Mouse (Mus musculus) hindbrain, embryonic 14.5 days (tissue): ENCODE measurements around the gene Ptges. TPM values are rescaled to one million over a fixed set of nuclear protein-coding genes. Genes with fewer than 3 reads are reported as not detected.
A peak's percentile ranks its signal among the peaks of the same experiment; 100 is the strongest.

Experiments used
- ATAC-seq: fragments of 200-750 bp; cut with Nextera tagmentation; 2 replicates; pipeline ENCODE4 v1.8.0; 2017; ENCODE audit warnings: moderate number of reproducible peaks, mild to moderate bottlenecking, moderate TSS enrichment, moderate library complexity; ENCODE audit not compliant: low FRiP score
- DNase-seq: peaks from one replicate; pipeline ENCODE4 v3.0.0-alpha.2; 2015; ENCODE audit warnings: low spot score
- H3K27ac ChIP-seq: fragments of 300-500 bp; sonication (generic); 2 replicates; pipeline ENCODE4 v1.5.1; 2014; ENCODE audit warnings: mild to moderate bottlenecking, moderate library complexity
- H3K27me3 ChIP-seq: fragments of 300-500 bp; sonication (generic); 2 replicates; pipeline ENCODE4 v1.6.1; 2014; ENCODE audit warnings: mild to moderate bottlenecking, low read length, mixed read lengths; ENCODE audit not compliant: control insufficient read depth, insufficient read depth
- H3K36me3 ChIP-seq: fragments of 300-500 bp; sonication (generic); replicated peaks from 2 replicates; pipeline ENCODE4 v1.6.1; 2014; ENCODE audit not compliant: control insufficient read depth, insufficient read depth
- H3K4me1 ChIP-seq: fragments of 300-500 bp; sonication (generic); replicated peaks from 2 replicates; pipeline ENCODE4 v1.6.1; 2014; ENCODE audit warnings: antibody characterized with exemption, low read length, mixed read lengths; ENCODE audit not compliant: control insufficient read depth, insufficient read depth
- H3K4me2 ChIP-seq: fragments of 300-500 bp; sonication (generic); replicated peaks from 2 replicates; pipeline ENCODE4 v1.6.1; 2014; ENCODE audit warnings: mild to moderate bottlenecking, moderate library complexity
- H3K4me3 ChIP-seq: fragments of 300-500 bp; sonication (generic); replicated peaks from 2 replicates; pipeline ENCODE4 v1.5.1; 2014; ENCODE audit warnings: mild to moderate bottlenecking, low read length
- H3K9ac ChIP-seq: fragments of 300-500 bp; sonication (generic); 2 replicates; pipeline ENCODE4 v1.6.1; 2014
- H3K9me3 ChIP-seq: fragments of 300-500 bp; sonication (generic); 2 replicates; pipeline ENCODE4 v1.6.1; 2016; ENCODE audit warnings: low read length; ENCODE audit not compliant: control insufficient read depth
- WGBS: fragments of 180-500 bp; shearing (Covaris S2); extraction: QIAGEN DNeasy Blood & Tissue Kit; methylation state at CpG from one replicate; pipeline ENCODE4 v1.1.7; 2014; 5-methylcytosine and 5-hydroxymethylcytosine counted together
- polyA plus RNA-seq: library from polyadenylated mRNA; unstranded; fragments of >200 nt; fragmentation: Nextera tagmentation; extraction: Ambion mirVana; gene quantifications from 2 replicates; pipeline ENCODE4 v1.2.1, GENCODE M21; 2014

The Ptges gene
- polyA plus RNA-seq, 1 experiment from 2014 or later = 3.7 TPM

DNA sequence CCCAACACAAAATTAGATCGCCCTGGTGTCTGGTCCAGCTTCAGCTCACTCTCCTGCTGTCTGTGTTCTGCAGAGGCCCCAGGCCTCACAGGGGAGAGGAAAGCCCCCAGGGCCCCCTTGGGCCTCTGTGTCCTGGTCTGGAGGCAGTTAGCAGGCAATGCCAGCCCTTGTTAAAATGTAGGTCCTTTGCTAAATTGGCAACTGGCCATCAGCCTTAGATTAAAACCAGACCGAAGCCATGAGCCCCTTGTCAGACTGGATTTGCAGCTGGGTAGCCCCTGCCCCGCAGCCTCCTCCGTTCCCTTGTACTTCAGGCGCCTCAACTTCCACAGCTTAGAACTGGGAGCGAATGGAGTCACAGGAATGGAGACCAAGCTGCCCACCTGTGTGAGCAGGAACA is 57.0 kb downstream of the Ptges start:
- Histone ChIP-seq H3K4me3 (no peak overlapping the region), H3K9ac (no peak overlapping the region), H3K4me1 (0 out of 2 replicates have a peak, but pooled peaks cover 4% of the 10 kb centered on the region), H3K27ac (no peak overlapping the region), H3K36me3 (no peaks in the 10 kb centered on the region), H3K27me3 (no peaks in the 10 kb centered on the region), H3K4me2 (no peak overlapping the region), H3K9me3 (no peaks in the 10 kb centered on the region)
- DNase-seq (no peak), ATAC-seq (no peak)
- 81% methylated on average over 6 of the region's 6 CpGs for WGBS

- no peaks in the 10 kb centered on the region for H3K9me3 ChIP-seq
- 57% methylated on average over 8 of the region's 8 CpGs for WGBS
- H3K27me3 ChIP-seq = no peaks in the 10 kb centered on the region
- ATAC-seq (no peak), DNase-seq (no peak)
- H3K9ac ChIP-seq = no peak overlapping the region
- H3K4me2 ChIP-seq = no peak overlapping the region
- H3K4me3 ChIP-seq = no peak overlapping the region
- 0 out of 2 replicates have a peak, but pooled peaks cover 4% of the 10 kb centered on the region for H3K4me1 ChIP-seq
- H3K27ac ChIP-seq = no peak overlapping the region
- no peaks in the 10 kb centered on the region for H3K36me3 ChIP-seq
Measured at GRCm38 (mm10) chr2:30870863-30871262, 58.8 kb downstream of the Ptges start.

GRCm38 (mm10) chr2:30865426-30865825 is 64.2 kb downstream of the Ptges start:
- no peak overlapping the region for H3K9ac ChIP-seq
- H3K27me3 ChIP-seq = peaks cover 16% of the 10 kb centered on the region
- H3K4me1 ChIP-seq = peaks cover 7% of the 10 kb centered on the region; the same call in 1 of the 2 replicates
- no peak overlapping the region for H3K27ac ChIP-seq
- 68% methylated on average over 3 of the region's 3 CpGs for WGBS
- ATAC-seq (no peak), DNase-seq (no peak)
- H3K36me3 ChIP-seq = no peaks in the 10 kb centered on the region
- H3K4me2 ChIP-seq = no peak overlapping the region; the same call in 1 of the 2 replicates
- H3K9me3 ChIP-seq = no peaks in the 10 kb centered on the region
- H3K4me3 ChIP-seq = no peak overlapping the region

GRCm38 (mm10) chr2:30864968-30865381 is 64.7 kb downstream of the Ptges start:
- Histone ChIP-seq H3K4me1 (peaks cover 7% of the 10 kb centered on the region; the same call in 1 of the 2 replicates), H3K27me3 (peaks cover 16% of the 10 kb centered on the region), H3K27ac (no peak overlapping the region), H3K4me3 (peak overlapping the region; percentile 24), H3K9ac (peak overlapping the region; percentile 42), H3K9me3 (no peaks in the 10 kb centered on the region), H3K4me2 (peak overlapping the region; percentile 51), H3K36me3 (no peaks in the 10 kb centered on the region)
- WGBS = 1% methylated on average over 35 of the region's 35 CpGs
- ATAC-seq (no peak), DNase-seq (no peak)

DNA sequence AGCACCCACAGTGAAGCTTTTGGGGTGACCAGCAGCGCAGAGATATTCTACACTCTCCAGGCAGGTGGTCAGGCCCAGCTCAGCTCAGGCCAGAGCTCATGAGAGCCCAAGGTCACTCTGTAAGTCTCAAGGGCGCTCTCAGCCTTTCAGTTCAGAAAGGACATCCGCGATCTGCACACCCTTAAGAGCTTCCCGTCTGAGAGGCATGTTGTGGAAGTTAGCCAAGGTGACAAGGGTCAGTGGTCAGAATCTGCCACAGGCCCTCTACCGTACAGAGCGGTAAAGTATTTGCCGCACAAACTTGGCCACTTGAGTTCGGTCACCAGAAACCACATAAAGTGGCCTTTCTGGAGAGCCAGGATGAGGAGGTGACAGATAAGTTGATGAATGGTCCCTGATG is 66.1 kb downstream of the Ptges start:
- WGBS = 81% methylated on average over 9 of the region's 9 CpGs

GRCm38 (mm10) chr2:30862081-30862480 is 67.6 kb downstream of the Ptges start:
- H3K9me3 ChIP-seq = no peaks in the 10 kb centered on the region
- DNase-seq (no peak), ATAC-seq (no peak)
- H3K4me3 ChIP-seq = no peak overlapping the region
- no peak overlapping the region for H3K27ac ChIP-seq
- no peak overlapping the region for H3K9ac ChIP-seq
- H3K4me2 ChIP-seq = no peak overlapping the region
- 27% methylated on average over 2 of the region's 4 CpGs for WGBS
- H3K36me3 ChIP-seq = no peaks in the 10 kb centered on the region
- peaks cover 7% of the 10 kb centered on the region; the same call in 1 of the 2 replicates for H3K4me1 ChIP-seq
- peaks cover 16% of the 10 kb centered on the region for H3K27me3 ChIP-seq

More for the DNA sequence above, 66.1 kb downstream of the Ptges start:
- Histone ChIP-seq H3K27me3 (peaks cover 16% of the 10 kb centered on the region), H3K4me3 (no peak overlapping the region), H3K4me1 (peaks cover 7% of the 10 kb centered on the region; the same call in 1 of the 2 replicates), H3K9me3 (no peaks in the 10 kb centered on the region), H3K36me3 (no peaks in the 10 kb centered on the region), H3K27ac (no peak overlapping the region), H3K9ac (no peak overlapping the region), H3K4me2 (no peak overlapping the region)
- DNase-seq (no peak), ATAC-seq (no peak)

- Histone ChIP-seq H3K4me1 (peaks cover 4% of the 10 kb centered on the region; the same call in 1 of the 2 replicates), H3K4me3 (no peak overlapping the region), H3K9me3 (no peaks in the 10 kb centered on the region), H3K4me2 (no peak overlapping the region), H3K27ac (no peak overlapping the region), H3K36me3 (no peaks in the 10 kb centered on the region), H3K27me3 (peaks cover 10% of the 10 kb centered on the region), H3K9ac (no peak overlapping the region)
- WGBS = 86% methylated on average over 5 of the region's 5 CpGs
- ATAC-seq (no peak), DNase-seq (no peak)
Measured at GRCm38 (mm10) chr2:30859782-30860181, 69.9 kb downstream of the Ptges start.

- H3K27me3 ChIP-seq = no peaks in the 10 kb centered on the region
- H3K27ac ChIP-seq = no peak overlapping the region
- WGBS = 49% methylated on average over 6 of the region's 6 CpGs
- H3K4me2 ChIP-seq = no peak overlapping the region
- no peak overlapping the region for H3K4me3 ChIP-seq
- no peak for DNase-seq
- H3K9ac ChIP-seq = no peak overlapping the region
- no peaks in the 10 kb centered on the region for H3K36me3 ChIP-seq
- ATAC-seq = no peak
- no peaks in the 10 kb centered on the region; the same call in 1 of the 2 replicates for H3K4me1 ChIP-seq
- H3K9me3 ChIP-seq = no peaks in the 10 kb centered on the region
Measured at GRCm38 (mm10) chr2:30857076-30857475, 72.6 kb downstream of the Ptges start.

- Histone ChIP-seq H3K27me3 (no peaks in the 10 kb centered on the region), H3K4me2 (no peak overlapping the region), H3K4me3 (no peak overlapping the region), H3K9me3 (no peaks in the 10 kb centered on the region), H3K27ac (no peak overlapping the region), H3K4me1 (no peaks in the 10 kb centered on the region; the same call in 1 of the 2 replicates), H3K9ac (peak overlapping the region; percentile 20; the same call in 1 of the 2 replicates), H3K36me3 (no peaks in the 10 kb centered on the region)
- DNase-seq (no peak), ATAC-seq (no peak)
- WGBS = 37% methylated on average over 20 of the region's 20 CpGs
Measured at GRCm38 (mm10) chr2:30852771-30853313, 76.8 kb downstream of the Ptges start.
